Mouse (Mus musculus) heart, embryonic 11.5 days (tissue): Measurements from ENCODE around the gene Ephx1. TPM values are rescaled to one million over a fixed set of nuclear protein-coding genes. Genes with fewer than 3 reads are reported as not detected.

Experiments
- ATAC-seq: fragments of 200-750 bp; cut with Nextera tagmentation; replicated peaks from 2 replicates; pipeline ENCODE4 v1.8.0; 2017; ENCODE audit warnings: moderate library complexity; ENCODE audit not compliant: insufficient number of reproducible peaks, low FRiP score, low TSS enrichment
- H3K27ac ChIP-seq: fragments of 300-500 bp; sonication (generic); 2 replicates; pipeline ENCODE4 v1.5.1; 2014; ENCODE audit warnings: mild to moderate bottlenecking, low read depth, low read length
- H3K27me3 ChIP-seq: fragments of 300-500 bp; sonication (generic); 2 replicates; pipeline ENCODE4 v1.6.1; 2014; ENCODE audit warnings: mild to moderate bottlenecking, low read length, mixed read lengths; ENCODE audit not compliant: control insufficient read depth, insufficient read depth
- H3K36me3 ChIP-seq: fragments of 300-500 bp; sonication (generic); 2 replicates; pipeline ENCODE4 v1.6.1; 2014; ENCODE audit warnings: mild to moderate bottlenecking, low read length, moderate library complexity, mixed read lengths; ENCODE audit not compliant: control insufficient read depth, insufficient read depth
- H3K4me1 ChIP-seq: fragments of 300-500 bp; sonication (generic); 2 replicates; pipeline ENCODE4 v1.6.1; 2014; ENCODE audit warnings: low read length; ENCODE audit not compliant: control insufficient read depth, insufficient read depth
- H3K4me2 ChIP-seq: fragments of 300-500 bp; sonication (generic); 2 replicates; pipeline ENCODE4 v1.6.1; 2014; ENCODE audit warnings: mild to moderate bottlenecking, moderate library complexity
- H3K4me3 ChIP-seq: fragments of 300-500 bp; sonication (generic); 2 replicates; pipeline ENCODE4 v1.5.1; 2014; ENCODE audit warnings: low read depth, low read length
- H3K9ac ChIP-seq: fragments of 300-500 bp; sonication (generic); 2 replicates; pipeline ENCODE4 v1.6.1; 2014; ENCODE audit warnings: mild to moderate bottlenecking, low read depth, low read length, moderate library complexity
- H3K9me3 ChIP-seq: fragments of 300-500 bp; sonication (generic); replicated peaks from 2 replicates; pipeline ENCODE4 v1.6.1; 2016; ENCODE audit warnings: low read length; ENCODE audit not compliant: control insufficient read depth
- WGBS: fragments of 180-500 bp; shearing (Covaris S2); extraction: QIAGEN DNeasy Blood & Tissue Kit; methylation state at CpG from one replicate; pipeline ENCODE4 v1.1.7; 2014; ENCODE audit not compliant: insufficient replicate concordance; 5-methylcytosine and 5-hydroxymethylcytosine counted together
- polyA plus RNA-seq: library from polyadenylated mRNA; unstranded; fragments of >200 nt; fragmentation: Nextera tagmentation; extraction: Ambion mirVana; gene quantifications from 2 replicates; pipeline ENCODE4 v1.2.1, GENCODE M21; 2014

Ephx1 gene
- polyA plus RNA-seq, 1 experiment from 2014 or later = 3.8 TPM

GRCm38 (mm10) chr1:181010171-181010932 is 10.4 kb downstream of the Ephx1 start:
- Histone ChIP-seq H3K9me3 (no peaks in the 10 kb centered on the region), H3K4me3 (no peak overlapping the region), H3K36me3 (no peaks in the 10 kb centered on the region), H3K27me3 (no peaks in the 10 kb centered on the region), H3K9ac (no peak overlapping the region), H3K4me2 (no peak overlapping the region), H3K4me1 (peaks cover 9% of the 10 kb centered on the region), H3K27ac (no peak overlapping the region)
- 0 out of 2 replicates have a peak, but pooled peaks have one; percentile 55 for ATAC-seq
- 53% methylated on average over 4 of the region's 4 CpGs for WGBS

DNA sequence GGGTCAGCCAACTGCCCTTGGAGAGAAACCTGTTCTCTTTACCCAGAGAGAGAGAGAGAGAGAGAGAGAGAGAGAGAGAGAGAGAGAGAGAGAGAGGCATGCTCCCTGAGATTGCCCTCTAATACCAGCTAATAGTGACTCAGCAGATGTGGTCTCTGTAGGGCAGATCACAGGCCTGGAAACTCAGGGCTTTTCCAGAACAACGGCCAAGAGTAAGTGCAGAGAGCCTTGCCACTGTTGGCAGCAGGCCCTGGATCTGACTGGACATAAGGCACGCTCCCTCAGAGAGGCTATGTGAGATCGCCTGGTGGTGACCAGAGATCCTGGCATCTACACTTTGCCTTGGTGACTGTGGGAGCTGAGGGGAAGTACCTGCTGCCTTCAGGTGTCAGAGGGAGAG is 10.9 kb downstream of the Ephx1 start:
- H3K36me3 ChIP-seq = no peaks in the 10 kb centered on the region
- H3K4me3 ChIP-seq = no peak overlapping the region
- no peaks in the 10 kb centered on the region for H3K9me3 ChIP-seq
- H3K4me1 ChIP-seq = peaks cover 9% of the 10 kb centered on the region
- H3K4me2 ChIP-seq = no peak overlapping the region
- 50% methylated on average over 3 of the region's 3 CpGs for WGBS
- H3K27me3 ChIP-seq = no peaks in the 10 kb centered on the region
- ATAC-seq = no peak
- no peak overlapping the region for H3K9ac ChIP-seq
- no peak overlapping the region for H3K27ac ChIP-seq

DNA sequence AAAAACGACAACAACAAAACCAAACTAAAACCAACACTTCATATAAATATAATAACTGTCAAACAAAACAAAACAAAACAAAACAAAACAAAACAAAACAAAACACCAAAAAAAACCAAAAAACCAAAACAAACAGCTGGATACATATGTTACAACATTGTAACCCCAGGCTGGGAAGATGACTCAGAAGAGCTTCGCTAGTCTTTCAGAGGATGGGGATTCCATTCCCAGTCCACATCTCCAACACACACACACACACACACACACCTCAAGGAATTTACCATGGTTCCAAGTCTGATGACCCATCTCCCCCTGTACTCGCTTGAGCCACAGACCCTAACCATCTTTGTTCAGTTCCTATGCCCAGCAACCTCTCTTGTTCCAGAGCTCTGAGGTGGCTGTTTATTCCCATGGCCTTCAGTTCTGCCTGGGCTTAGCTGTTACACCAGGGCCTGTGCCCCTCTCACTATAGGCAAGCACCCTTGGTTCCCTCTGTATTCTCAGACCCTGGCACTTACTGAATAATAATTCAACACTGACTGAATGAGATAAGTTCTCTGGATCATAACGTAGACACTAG is 11.6 kb downstream of the Ephx1 start:
- Histone ChIP-seq H3K4me2 (no peak overlapping the region), H3K36me3 (no peaks in the 10 kb centered on the region), H3K27me3 (no peaks in the 10 kb centered on the region), H3K27ac (no peak overlapping the region), H3K4me1 (peaks cover 9% of the 10 kb centered on the region), H3K9me3 (no peaks in the 10 kb centered on the region), H3K4me3 (no peak overlapping the region), H3K9ac (no peak overlapping the region)
- WGBS = 78% methylated on average over 4 of the region's 4 CpGs
- ATAC-seq = no peak

GRCm38 (mm10) chr1:181008266-181008665 is 12.4 kb downstream of the Ephx1 start:
- Histone ChIP-seq H3K9me3 (no peaks in the 10 kb centered on the region), H3K4me3 (no peak overlapping the region), H3K4me1 (peaks cover 9% of the 10 kb centered on the region), H3K9ac (no peak overlapping the region), H3K27me3 (no peaks in the 10 kb centered on the region), H3K36me3 (no peaks in the 10 kb centered on the region), H3K27ac (no peak overlapping the region), H3K4me2 (no peak overlapping the region)
- ATAC-seq = no peak
- 87% methylated on average over 2 of the region's 2 CpGs for WGBS

DNA sequence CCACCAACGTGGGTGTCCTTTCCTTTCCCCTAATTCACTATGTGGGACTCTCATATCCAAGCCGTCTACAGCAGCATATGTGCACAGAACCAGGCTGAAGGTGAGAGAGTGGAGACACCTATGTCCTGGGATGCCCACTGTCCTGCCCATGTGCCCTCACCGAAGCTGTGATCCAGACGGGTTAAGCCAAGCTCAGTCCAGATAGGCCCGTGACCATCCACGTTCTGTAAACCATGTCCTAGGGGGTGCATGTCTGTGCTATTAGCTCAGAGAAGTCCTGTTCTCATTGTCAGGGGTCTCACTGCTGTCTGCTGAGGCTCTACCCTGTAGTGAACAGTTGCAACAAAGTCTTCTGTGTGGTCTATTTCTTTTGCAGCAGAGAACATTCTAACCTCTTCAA is 12.9 kb downstream of the Ephx1 start:
- 74% methylated on average over 6 of the region's 6 CpGs for WGBS
- Histone ChIP-seq H3K4me1 (peaks cover 9% of the 10 kb centered on the region), H3K4me3 (no peak overlapping the region), H3K36me3 (no peaks in the 10 kb centered on the region), H3K27ac (no peak overlapping the region), H3K9me3 (no peaks in the 10 kb centered on the region), H3K9ac (no peak overlapping the region), H3K27me3 (no peaks in the 10 kb centered on the region), H3K4me2 (no peak overlapping the region)
- no peak for ATAC-seq

GRCm38 (mm10) chr1:181005331-181005730 is 15.4 kb downstream of the Ephx1 start:
- no peak overlapping the region for H3K27ac ChIP-seq
- no peaks in the 10 kb centered on the region for H3K36me3 ChIP-seq
- H3K4me3 ChIP-seq = no peak overlapping the region
- WGBS = 71% methylated on average over 8 of the region's 8 CpGs
- H3K9me3 ChIP-seq = no peaks in the 10 kb centered on the region
- peaks cover 10% of the 10 kb centered on the region for H3K4me1 ChIP-seq
- no peak overlapping the region for H3K9ac ChIP-seq
- no peak overlapping the region for H3K4me2 ChIP-seq
- no peaks in the 10 kb centered on the region for H3K27me3 ChIP-seq
- ATAC-seq = no peak

GRCm38 (mm10) chr1:181003790-181004189 is 16.9 kb downstream of the Ephx1 start:
- H3K36me3 ChIP-seq = no peaks in the 10 kb centered on the region
- no peak overlapping the region for H3K4me2 ChIP-seq
- H3K27me3 ChIP-seq = no peaks in the 10 kb centered on the region
- 78% methylated on average over 2 of the region's 2 CpGs for WGBS
- H3K4me3 ChIP-seq = no peak overlapping the region
- H3K4me1 ChIP-seq = 0 out of 2 replicates have a peak, but pooled peaks cover 4% of the 10 kb centered on the region
- no peak for ATAC-seq
- H3K9me3 ChIP-seq = no peaks in the 10 kb centered on the region
- H3K27ac ChIP-seq = no peak overlapping the region
- H3K9ac ChIP-seq = no peak overlapping the region

- Histone ChIP-seq H3K9me3 (no peaks in the 10 kb centered on the region), H3K27ac (no peak overlapping the region), H3K36me3 (no peaks in the 10 kb centered on the region), H3K4me2 (no peak overlapping the region), H3K4me1 (0 out of 2 replicates have a peak, but pooled peaks cover 4% of the 10 kb centered on the region), H3K27me3 (no peaks in the 10 kb centered on the region), H3K4me3 (no peak overlapping the region), H3K9ac (no peak overlapping the region)
- WGBS = 74% methylated on average over 3 of the region's 3 CpGs
- no peak for ATAC-seq
Observed at GRCm38 (mm10) chr1:181001621-181002020, 19.1 kb downstream of the Ephx1 start.

GRCm38 (mm10) chr1:181001217-181001616 is 19.5 kb downstream of the Ephx1 start:
- H3K27me3 ChIP-seq = no peaks in the 10 kb centered on the region
- H3K36me3 ChIP-seq = no peaks in the 10 kb centered on the region
- 83% methylated on average over 3 of the region's 3 CpGs for WGBS
- H3K9ac ChIP-seq = no peak overlapping the region
- H3K4me1 ChIP-seq = 0 out of 2 replicates have a peak, but pooled peaks cover 4% of the 10 kb centered on the region
- no peaks in the 10 kb centered on the region for H3K9me3 ChIP-seq
- H3K4me2 ChIP-seq = no peak overlapping the region
- H3K27ac ChIP-seq = no peak overlapping the region
- no peak for ATAC-seq
- no peak overlapping the region for H3K4me3 ChIP-seq
